In the genomic region with DNA sequence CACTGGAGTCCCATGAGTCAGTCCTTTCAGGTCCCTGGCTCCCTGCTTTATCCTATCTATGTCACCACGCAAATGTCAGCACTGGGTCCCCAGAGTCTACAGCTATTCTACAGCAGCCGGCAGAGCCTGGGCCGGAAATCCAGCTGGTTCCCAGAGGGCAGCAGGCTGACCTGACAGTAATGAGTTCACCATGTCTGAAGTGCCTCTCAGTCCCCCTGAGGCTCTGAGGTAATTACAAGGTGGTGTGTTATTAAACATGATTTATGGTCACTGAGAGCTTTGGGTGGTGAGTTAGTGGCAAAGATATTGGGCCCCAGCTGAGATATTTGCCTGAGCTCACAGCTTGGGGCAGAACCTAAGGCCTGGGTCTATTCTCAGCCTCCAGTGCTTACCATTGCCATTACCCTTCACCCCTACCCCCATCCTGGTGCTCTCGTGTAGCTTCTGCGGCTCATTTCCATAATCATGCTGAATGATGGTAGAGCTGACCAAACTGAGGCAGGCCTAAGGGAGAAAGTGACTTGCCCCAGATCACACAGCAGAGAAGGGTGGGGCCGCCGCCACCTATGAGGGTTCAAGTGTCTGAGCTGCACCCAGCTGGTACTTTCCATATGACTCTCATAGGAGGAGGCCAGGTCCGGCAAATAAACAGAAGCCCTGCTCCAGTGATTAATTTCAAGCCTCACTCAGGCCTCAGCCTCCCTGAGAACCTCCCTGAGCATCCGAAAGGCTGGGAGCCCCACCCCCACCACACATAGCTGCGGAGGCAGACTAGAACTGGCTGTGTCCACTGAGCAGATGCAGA, we compare ENCODE assay signal across 11 mouse cellular contexts.
DNase-seq lines count a peak whose midpoint lies in the region; ATAC-seq lines count a peak whose summit lies in the region.
"Had no signal": no experiment of that assay in that cellular context is flagged by ENCODE, and none has a peak within 500 bp of the region (broad histone marks: within the 10 kb centered on the region; RNA-seq: fewer than 3 reads in every experiment).

No protein-coding gene starts in this region.

- no peaks in the 10 kb centered on the region for H3K36me3 ChIP-seq in forebrain, embryonic 10.5 days (replicated peaks)
- no peaks in the 10 kb centered on the region for H3K36me3 ChIP-seq in forebrain, embryonic 11.5 days (ENCODE audit: control insufficient read depth, insufficient read depth, low read length)
- no peaks in the 10 kb centered on the region for H3K36me3 ChIP-seq in midbrain, embryonic 11.5 days (ENCODE audit: control insufficient read depth, insufficient read depth, low read length)
- no peaks in the 10 kb centered on the region for H3K36me3 ChIP-seq in midbrain, embryonic 16.5 days (ENCODE audit: control insufficient read depth, insufficient read depth, low read length)
- H3K36me3 ChIP-seq: G1E; heart, embryonic 12.5 days had no signal

- H3K27ac ChIP-seq in forebrain, embryonic 10.5 days = peak overlapping the region; percentile 48
- no peak overlapping the region for H3K27ac ChIP-seq in forebrain, embryonic 11.5 days (ENCODE audit: low read depth, low read length)
- H3K27ac ChIP-seq in midbrain, embryonic 11.5 days (ENCODE audit: low read depth, low read length) = peak overlapping the region; percentile 11; the same call in 1 of the 2 replicates
- H3K27ac ChIP-seq in midbrain, embryonic 16.5 days (ENCODE audit: low read length) = no peak overlapping the region

- H3K4me1 ChIP-seq in forebrain, embryonic 10.5 days = peaks cover 35% of the 10 kb centered on the region
- 0 out of 2 replicates have a peak, but pooled peaks cover 2% of the 10 kb centered on the region for H3K4me1 ChIP-seq in forebrain, embryonic 11.5 days (replicated peaks; ENCODE audit: control insufficient read depth, insufficient read depth, low read length)
- H3K4me1 ChIP-seq in midbrain, embryonic 11.5 days (ENCODE audit: control insufficient read depth, insufficient read depth, low read length) = no peaks in the 10 kb centered on the region
- 0 out of 2 replicates have a peak, but pooled peaks cover 2% of the 10 kb centered on the region for H3K4me1 ChIP-seq in midbrain, embryonic 16.5 days (ENCODE audit: control insufficient read depth, insufficient read depth, low read length)

- WGBS in forebrain, embryonic 10.5 days = 64% methylated on average over 10 of the region's 10 CpGs
- 74% methylated on average over 10 of the region's 10 CpGs for WGBS in forebrain, embryonic 11.5 days
- 65% methylated on average over 10 of the region's 10 CpGs for WGBS in midbrain, embryonic 11.5 days
- WGBS in midbrain, embryonic 16.5 days = 54% methylated on average over 10 of the region's 10 CpGs

- no peak for ATAC-seq in forebrain, embryonic 11.5 days (replicated peaks; ENCODE audit: low FRiP score)
- ATAC-seq in midbrain, embryonic 11.5 days (ENCODE audit: low FRiP score) = peak; percentile 59
- no peak for ATAC-seq in midbrain, embryonic 16.5 days

- no peak overlapping the region for H3K9ac ChIP-seq in forebrain, embryonic 11.5 days (ENCODE audit: low read length)
- H3K9ac ChIP-seq in midbrain, embryonic 11.5 days (ENCODE audit: low read length) = no peak overlapping the region
- no peak overlapping the region for H3K9ac ChIP-seq in midbrain, embryonic 16.5 days (ENCODE audit: low read depth, low read length)
- H3K9ac ChIP-seq: heart, embryonic 12.5 days had no signal

- no peak overlapping the region for H3K4me2 ChIP-seq in forebrain, embryonic 11.5 days (ENCODE audit: low read depth, low read length, severe bottlenecking)
- no peak overlapping the region for H3K4me2 ChIP-seq in midbrain, embryonic 11.5 days
- H3K4me2 ChIP-seq in midbrain, embryonic 16.5 days (ENCODE audit: low read length) = no peak overlapping the region
- H3K4me2 ChIP-seq: heart, embryonic 12.5 days had no signal

- peaks cover 4% of the 10 kb centered on the region; the same call in 1 of the 2 replicates for H3K9me3 ChIP-seq in forebrain, embryonic 10.5 days
- no peaks in the 10 kb centered on the region for H3K9me3 ChIP-seq in forebrain, embryonic 11.5 days (ENCODE audit: control insufficient read depth, low read length)
- H3K9me3 ChIP-seq in midbrain, embryonic 11.5 days (ENCODE audit: control insufficient read depth, low read length) = no peaks in the 10 kb centered on the region
- H3K9me3 ChIP-seq in midbrain, embryonic 16.5 days (replicated peaks; ENCODE audit: control insufficient read depth, low read length, poor library complexity, severe bottlenecking) = no peaks in the 10 kb centered on the region
- H3K9me3 ChIP-seq: heart, embryonic 12.5 days had no signal

- no peaks in the 10 kb centered on the region for H3K27me3 ChIP-seq in forebrain, embryonic 10.5 days (ENCODE audit: poor library complexity, severe bottlenecking)
- no peaks in the 10 kb centered on the region for H3K27me3 ChIP-seq in forebrain, embryonic 11.5 days (ENCODE audit: control insufficient read depth, insufficient read depth, low read length)
- no peaks in the 10 kb centered on the region for H3K27me3 ChIP-seq in midbrain, embryonic 11.5 days (ENCODE audit: control insufficient read depth, insufficient read depth, low read length)
- H3K27me3 ChIP-seq in midbrain, embryonic 16.5 days (ENCODE audit: control insufficient read depth, insufficient read depth, low read depth, low read length) = no peaks in the 10 kb centered on the region
- H3K27me3 ChIP-seq: heart, embryonic 12.5 days had no signal

- no peak overlapping the region for H3K4me3 ChIP-seq in forebrain, embryonic 10.5 days
- no peak overlapping the region for H3K4me3 ChIP-seq in forebrain, embryonic 11.5 days (ENCODE audit: low read depth, low read length)
- no peak overlapping the region for H3K4me3 ChIP-seq in midbrain, embryonic 11.5 days (ENCODE audit: low read depth, low read length)
- H3K4me3 ChIP-seq in midbrain, embryonic 16.5 days (ENCODE audit: low read depth, low read length) = no peak overlapping the region
- H3K4me3 ChIP-seq: heart, embryonic 12.5 days had no signal

- no peak for DNase-seq in forebrain, embryonic 10.5 days (ENCODE audit: extremely low spot score, low spot score)
- DNase-seq in forebrain, embryonic 11.5 days (ENCODE audit: low spot score) = no peak
- DNase-seq in midbrain, embryonic 11.5 days (ENCODE audit: low spot score, missing footprints) = no peak
- DNase-seq in lung, postnatal 4 days = peak; percentile 13 to 42
- DNase-seq in frontal cortex, postnatal 25 days (ENCODE audit: low spot score in 2 of 2) = no peak
- DNase-seq in adrenal gland, postnatal 4 days (ENCODE audit: low spot score in 2 of 2) = no peak
- no peak for DNase-seq in adrenal gland, adult 8-10 months
- DNase-seq: kidney, adult 2 months had no signal

Comparison
In these comparisons a context has a peak if more than half of its experiments do, and no peak if none do; other contexts are left out.
1. H3K27ac ChIP-seq: peak in forebrain, embryonic 10.5 days (single experiment) and midbrain, embryonic 11.5 days (single experiment); none in forebrain, embryonic 11.5 days (single experiment) and midbrain, embryonic 16.5 days (single experiment).
2. DNase-seq: peak in lung, postnatal 4 days (2 of 2); none in forebrain, embryonic 10.5 days (single experiment), forebrain, embryonic 11.5 days (single experiment), midbrain, embryonic 11.5 days (single experiment), frontal cortex, postnatal 25 days (0 of 2), adrenal gland, postnatal 4 days (0 of 2) and adrenal gland, adult 8-10 months (single experiment).